Mouse (Mus musculus) stomach, postnatal 0 days (tissue): ENCODE measurements at regions not wholly inside any gene's neighbourhood (a gene's known extent, or its start where the extent isn't known, plus 50 kb on each side); places are given as distances from the start of the nearest gene placed in this dataset.

Experiments used
- ATAC-seq: fragments of 200-750 bp; cut with Nextera tagmentation; 2 replicates; pipeline ENCODE4 v1.8.0; 2017; ENCODE audit not compliant: low FRiP score, low TSS enrichment
- DNase-seq: peaks from one replicate; pipeline ENCODE4 v3.0.0-alpha.2; 2016; ENCODE audit warnings: low spot score
- H3K27ac ChIP-seq: fragments of 300-500 bp; sonication (generic); replicated peaks from 2 replicates; pipeline ENCODE4 v1.5.1; 2014; ENCODE audit warnings: mild to moderate bottlenecking, control low read depth
- H3K27me3 ChIP-seq: fragments of 300-500 bp; sonication (generic); 2 replicates; pipeline ENCODE4 v1.6.1; 2014; ENCODE audit warnings: low read length; ENCODE audit not compliant: control insufficient read depth, insufficient read depth
- H3K36me3 ChIP-seq: fragments of 300-500 bp; sonication (generic); 2 replicates; pipeline ENCODE4 v1.6.1; 2014; ENCODE audit warnings: low read length, mixed read lengths; ENCODE audit not compliant: control insufficient read depth, insufficient read depth
- H3K4me1 ChIP-seq: fragments of 300-500 bp; sonication (generic); replicated peaks from 2 replicates; pipeline ENCODE4 v1.6.1; 2014; ENCODE audit warnings: antibody characterized with exemption; ENCODE audit not compliant: control insufficient read depth, insufficient read depth
- H3K4me2 ChIP-seq: fragments of 300-500 bp; sonication (generic); replicated peaks from 2 replicates; pipeline ENCODE4 v1.6.1; 2014; ENCODE audit warnings: low read depth, mild to moderate bottlenecking, control low read depth, moderate library complexity
- H3K4me3 ChIP-seq: fragments of 300-500 bp; sonication (generic); 2 replicates; pipeline ENCODE4 v1.5.1; 2014; ENCODE audit warnings: low read depth, low read length, control low read depth
- H3K9ac ChIP-seq: fragments of 300-500 bp; sonication (generic); 2 replicates; pipeline ENCODE4 v1.6.1; 2014; ENCODE audit warnings: mild to moderate bottlenecking, low read length, control low read depth, mixed read lengths
- H3K9me3 ChIP-seq: fragments of 300-500 bp; sonication (generic); 2 replicates; pipeline ENCODE4 v1.6.1; 2016; ENCODE audit warnings: low read length; ENCODE audit not compliant: control insufficient read depth
- CTCF ChIP-seq: IDR thresholded peaks from 2 replicates; pipeline ENCODE4 v1.5.1; 2016; ENCODE audit warnings: antibody characterized with exemption, low read depth, mild to moderate bottlenecking, moderate library complexity
- EP300 ChIP-seq: optimal IDR thresholded peaks from 2 replicates; pipeline ENCODE3; 2016; ENCODE audit warnings: antibody characterized with exemption
- WGBS: fragments of 180-500 bp; shearing (Covaris S2); extraction: QIAGEN DNeasy Blood & Tissue Kit; methylation state at CpG from one replicate; pipeline ENCODE4 v1.1.7; 2014; 5-methylcytosine and 5-hydroxymethylcytosine counted together

DNA sequence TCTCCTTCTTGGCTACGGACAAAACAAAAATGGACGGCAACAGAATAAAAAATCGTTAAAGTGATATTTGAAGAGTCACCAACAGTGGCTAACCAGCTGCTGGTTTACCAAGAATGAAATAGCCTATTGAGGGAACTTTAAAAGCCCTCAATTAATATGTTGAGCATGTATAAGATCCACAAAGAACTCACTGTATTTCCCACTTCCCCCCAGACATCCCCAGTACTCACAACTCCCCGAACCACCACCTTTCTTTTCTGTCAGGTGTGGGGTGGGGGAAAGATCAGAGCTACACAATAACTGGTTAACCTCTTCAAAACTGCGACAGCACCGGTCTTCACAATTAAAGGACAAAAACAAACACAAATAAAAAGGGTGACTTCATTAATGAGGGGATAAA lies 245.5 kb upstream of the Pmfbp1 start:
- no peaks in the 10 kb centered on the region for H3K36me3 ChIP-seq
- no peak for ATAC-seq
- H3K9me3 ChIP-seq = no peaks in the 10 kb centered on the region
- WGBS = 78% methylated on average over 6 of the region's 6 CpGs
- no peak overlapping the region for H3K9ac ChIP-seq
- TF ChIP-seq CTCF = no peak
- TF ChIP-seq EP300 = no peak
- no peak for DNase-seq
- no peak overlapping the region for H3K27ac ChIP-seq
- H3K4me1 ChIP-seq = no peaks in the 10 kb centered on the region
- H3K27me3 ChIP-seq = no peaks in the 10 kb centered on the region
- H3K4me2 ChIP-seq = no peak overlapping the region
- no peak overlapping the region for H3K4me3 ChIP-seq

DNA sequence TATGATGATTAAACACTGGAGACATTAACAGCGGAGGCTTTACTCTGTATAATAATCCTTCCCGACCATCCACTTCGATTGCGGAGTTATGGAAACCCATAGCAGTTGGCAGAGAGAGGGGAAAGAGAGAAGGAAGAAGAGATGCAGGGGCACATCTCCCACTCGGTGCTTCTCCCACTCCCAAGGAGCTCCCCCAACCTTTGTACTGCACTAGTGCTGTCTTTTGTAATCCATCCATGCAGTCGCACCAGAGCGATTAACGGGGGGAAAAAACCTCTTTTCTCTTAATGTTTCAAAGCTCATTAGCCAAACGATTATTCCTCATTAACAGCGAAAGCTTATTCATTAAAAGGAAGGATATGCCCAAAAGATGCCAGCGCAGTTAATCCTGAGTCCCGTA lies 244.6 kb upstream of the Pmfbp1 start:
- TF ChIP-seq CTCF (no peak), EP300 (no peak)
- Histone ChIP-seq H3K36me3 (no peaks in the 10 kb centered on the region), H3K27me3 (no peaks in the 10 kb centered on the region), H3K4me1 (no peaks in the 10 kb centered on the region), H3K27ac (no peak overlapping the region), H3K9ac (no peak overlapping the region), H3K9me3 (no peaks in the 10 kb centered on the region), H3K4me2 (no peak overlapping the region), H3K4me3 (no peak overlapping the region)
- DNase-seq (no peak), ATAC-seq (no peak)
- 87% methylated on average over 12 of the region's 12 CpGs for WGBS

DNA sequence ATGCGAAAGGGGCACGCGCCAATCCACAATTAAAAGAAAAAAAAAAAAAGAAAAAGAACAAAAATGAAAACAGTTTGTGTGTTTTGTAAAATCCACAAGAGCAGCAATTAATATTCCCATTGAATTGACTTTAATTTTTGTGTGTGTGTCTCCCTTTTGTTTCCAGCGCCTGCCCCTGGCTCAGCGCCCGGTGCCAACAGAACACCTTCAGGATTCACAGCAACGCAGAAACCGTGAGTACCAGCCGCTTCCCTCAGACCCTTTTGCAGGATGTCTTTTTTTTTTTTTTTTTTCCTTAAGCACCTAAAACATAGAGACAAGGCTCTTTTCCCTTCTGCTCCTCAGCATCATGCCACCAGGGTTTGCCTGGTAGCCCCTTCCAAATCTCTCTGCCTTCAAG lies 244.1 kb upstream of the Pmfbp1 start:
- TF ChIP-seq CTCF = no peak
- TF ChIP-seq EP300 = no peak
- Histone ChIP-seq H3K9me3 (no peaks in the 10 kb centered on the region), H3K4me3 (no peak overlapping the region), H3K27me3 (no peaks in the 10 kb centered on the region), H3K27ac (no peak overlapping the region), H3K4me1 (no peaks in the 10 kb centered on the region), H3K36me3 (no peaks in the 10 kb centered on the region), H3K4me2 (no peak overlapping the region), H3K9ac (no peak overlapping the region)
- WGBS = 87% methylated on average over 9 of the region's 9 CpGs
- DNase-seq = no peak
- no peak for ATAC-seq

DNA sequence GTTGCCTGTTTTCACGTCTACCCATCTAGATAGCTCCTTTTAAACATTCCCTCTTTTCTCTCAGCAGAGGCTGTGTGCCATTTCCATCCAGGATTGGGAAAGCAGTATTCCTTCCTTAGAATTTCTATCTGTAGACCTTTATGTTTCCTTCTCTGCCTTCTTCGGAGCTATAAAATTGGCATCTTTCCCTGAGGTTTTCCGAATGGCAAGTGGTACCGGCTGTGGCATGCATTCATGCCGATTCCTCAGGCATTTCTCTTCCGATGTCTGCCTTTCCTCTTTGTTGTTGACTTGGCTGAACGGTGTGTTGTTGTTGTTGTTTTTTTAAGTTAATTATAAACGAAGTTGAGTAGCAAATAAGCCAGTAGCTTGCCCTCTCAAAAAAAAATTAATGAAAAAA lies 243.3 kb upstream of the Pmfbp1 start:
- H3K36me3 ChIP-seq = no peaks in the 10 kb centered on the region
- H3K4me3 ChIP-seq = no peak overlapping the region
- no peak for ATAC-seq
- H3K4me1 ChIP-seq = no peaks in the 10 kb centered on the region
- no peak overlapping the region for H3K4me2 ChIP-seq
- H3K27me3 ChIP-seq = no peaks in the 10 kb centered on the region
- no peak for TF ChIP-seq CTCF
- TF ChIP-seq EP300 = no peak
- 73% methylated on average over 8 of the region's 8 CpGs for WGBS
- no peak for DNase-seq
- H3K9me3 ChIP-seq = no peaks in the 10 kb centered on the region
- H3K27ac ChIP-seq = no peak overlapping the region
- H3K9ac ChIP-seq = no peak overlapping the region

DNA sequence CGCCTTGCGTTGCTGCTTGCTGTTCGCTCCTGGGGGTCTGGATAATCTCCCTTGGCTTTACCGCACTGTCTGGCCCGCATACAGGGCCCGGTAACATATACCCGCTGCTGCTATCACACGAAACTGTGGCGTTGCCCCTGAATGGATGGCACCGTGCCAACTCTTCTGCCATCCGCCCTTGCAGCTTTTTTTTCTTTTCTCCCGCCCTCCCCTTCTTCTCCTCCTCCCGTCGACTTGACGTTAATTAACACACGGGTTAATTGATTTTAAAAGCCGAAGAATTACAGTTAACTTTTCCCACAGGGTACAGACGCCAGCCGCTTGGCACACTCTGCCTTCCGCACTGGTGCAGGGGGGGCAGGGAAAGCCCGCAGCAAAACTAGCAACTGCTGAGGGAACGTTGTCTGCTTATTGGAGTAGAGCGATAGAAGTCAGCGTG lies 242.4 kb upstream of the Pmfbp1 start:
- no peak overlapping the region for H3K4me2 ChIP-seq

DNA sequence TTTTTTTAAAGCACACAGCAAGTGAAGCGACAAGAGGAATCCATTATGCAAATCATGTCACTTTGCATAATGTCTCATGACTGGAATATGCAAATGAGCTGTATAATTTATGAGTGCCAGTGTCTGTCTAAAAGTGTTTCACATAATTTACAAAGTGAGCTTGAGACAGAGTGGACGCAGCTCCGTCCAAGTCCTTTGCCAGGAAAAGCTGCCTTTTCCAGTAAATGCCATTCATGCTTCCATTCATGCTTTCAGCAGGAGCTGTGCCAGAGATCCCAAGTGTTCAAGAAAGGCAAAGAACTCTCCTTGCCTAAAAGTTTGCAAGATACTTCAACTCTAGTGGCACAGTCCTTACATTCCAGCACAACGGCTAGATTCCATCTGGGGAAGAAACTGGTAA lies 241.4 kb upstream of the Pmfbp1 start:
- Histone ChIP-seq H3K9me3 (no peaks in the 10 kb centered on the region), H3K4me2 (no peak overlapping the region), H3K9ac (no peak overlapping the region), H3K4me1 (no peaks in the 10 kb centered on the region), H3K27ac (no peak overlapping the region), H3K27me3 (no peaks in the 10 kb centered on the region), H3K36me3 (no peaks in the 10 kb centered on the region), H3K4me3 (no peak overlapping the region)
- ATAC-seq (no peak), DNase-seq (no peak)
- no peak for TF ChIP-seq CTCF
- TF ChIP-seq EP300 = no peak
- 76% methylated on average over 4 of the region's 4 CpGs for WGBS

More for the DNA sequence above, 242.4 kb upstream of the Pmfbp1 start:
- Histone ChIP-seq H3K4me3 (no peak overlapping the region), H3K4me1 (no peaks in the 10 kb centered on the region), H3K27ac (no peak overlapping the region), H3K9ac (no peak overlapping the region), H3K9me3 (no peaks in the 10 kb centered on the region), H3K27me3 (no peaks in the 10 kb centered on the region), H3K36me3 (no peaks in the 10 kb centered on the region)
- WGBS = 77% methylated on average over 24 of the region's 24 CpGs
- DNase-seq (no peak), ATAC-seq (no peak)
- TF ChIP-seq EP300 = no peak
